Mouse (Mus musculus) embryonic stem cell, embryonic (primary cell): ENCODE measurements around the gene Nphs1.

ENCODE experiments used
- CTCF ChIA-PET, 4 experiments: fragments of 300-600 bp in 2 of 4; fragments of 350-600 bp in 2 of 4; sonication (Branson Sonifier 250); formaldehyde crosslinking; loops; one replicate each; lab custom pipeline; 2022; ENCODE audit warnings: inconsistent platforms in 2 of 4; lab: Charles Lee
- POLR2A ChIA-PET, 4 experiments: fragments of 300-600 bp in 2 of 4; fragments of 350-600 bp in 2 of 4; sonication (Branson Sonifier 250); formaldehyde crosslinking; loops; one replicate each; lab custom pipeline; 2022; ENCODE audit warnings: antibody characterized with exemption in 4 of 4, inconsistent platforms in 1 of 4; lab: Charles Lee

Gene Nphs1

GRCm38 (mm10) chr7:30457629-30458330, at the start of gene Nphs1, which contains the start of gene Kirrel2:
TSS of gene Nphs1 (plus strand) at chr7:30458315.
TSS of gene Kirrel2 (minus strand) at chr7:30457690.
- CTCF ChIA-PET, result interaction anchor here in 2 of 4 experiments (1.0 to 3.6 kb wide), 6 partner anchors 8 to 309 kb away, joined by 3 to 10 read pairs (median 4); no protein-coding TSS in a partner anchor
- POLR2A ChIA-PET, result interaction anchor here (0.5 to 5.8 kb wide), 14 partner anchors 8 to 168 kb away, joined by 3 to 51 read pairs (median 4); partner anchors contain the start of genes Aplp1 (in 3 of the 4), Cox6b1 (in 1 of the 4) and E130208F15Rik (in 1 of the 4)

GRCm38 (mm10) chr7:30408639-30409038, 49.5 kb upstream of the Nphs1 start:
- ChIA-PET POLR2A (interaction anchor here in 2 of 4 experiments (0.8 to 2.3 kb wide), 3 partner anchors 10 to 17 kb away, joined by 3 to 7 read pairs (median 4); no protein-coding TSS in a partner anchor), CTCF (interaction anchor here in 2 of 4 experiments (0.7 to 1.7 kb wide), 2 partner anchors 76 to 149 kb away, joined by 3 to 4 read pairs; no protein-coding TSS in a partner anchor)

GRCm38 (mm10) chr7:30409789-30410188, 48.3 kb upstream of the Nphs1 start:
- ChIA-PET CTCF (interaction anchor here in 3 of 4 experiments (0.7 to 1.1 kb wide), 3 partner anchors 46 to 78 kb away, joined by 3 read pairs; no protein-coding TSS in a partner anchor), POLR2A (interaction anchor here in 2 of 4 experiments (1.3 to 2.3 kb wide), 3 partner anchors 9 to 35 kb away, joined by 3 to 7 read pairs (median 3); no protein-coding TSS in a partner anchor)

GRCm38 (mm10) chr7:30411023-30411422, 47.1 kb upstream of the Nphs1 start:
- ChIA-PET CTCF (interaction anchor here in 1 of 4 experiments (1.2 kb wide), 1 partner anchor 380 kb away, joined by 3 read pairs; no protein-coding TSS in a partner anchor), POLR2A (interaction anchor here in 2 of 4 experiments (0.6 to 2.3 kb wide), 3 partner anchors 12 to 160 kb away, joined by 3 to 7 read pairs (median 3); no protein-coding TSS in a partner anchor)

- POLR2A ChIA-PET, result interaction anchor here in 2 of 4 experiments (0.6 to 1.3 kb wide), 3 partner anchors 12 to 67 kb away, joined by 3 read pairs; no protein-coding TSS in a partner anchor
- CTCF ChIA-PET, result interaction anchor here in 1 of 4 experiments (1.4 kb wide), 1 partner anchor 65 kb away, joined by 3 read pairs; no protein-coding TSS in a partner anchor
Measured at GRCm38 (mm10) chr7:30412735-30413147, 45.4 kb upstream of the Nphs1 start.

GRCm38 (mm10) chr7:30413596-30413995, 44.5 kb upstream of the Nphs1 start, which contains the start of gene Tyrobp:
TSS of gene Tyrobp (plus strand) at chr7:30413760.
- ChIA-PET POLR2A (interaction anchor here in 3 of 4 experiments (0.6 to 1.3 kb wide), 5 partner anchors 9 to 98 kb away, joined by 3 read pairs; no protein-coding TSS in a partner anchor), CTCF (interaction anchor here in 2 of 4 experiments (0.7 to 1.4 kb wide), 3 partner anchors 65 to 256 kb away, joined by 3 to 4 read pairs (median 3); no protein-coding TSS in a partner anchor)

- POLR2A ChIA-PET, result interaction anchor here in 1 of 4 experiments (1.5 kb wide), 1 partner anchor 8 kb away, joined by 3 read pairs; no protein-coding TSS in a partner anchor
Measured at GRCm38 (mm10) chr7:30417856-30418255, 40.3 kb upstream of the Nphs1 start.

GRCm38 (mm10) chr7:30419561-30420499, 38.3 kb upstream of the Nphs1 start, which contains the start of gene Hcst:
TSS of gene Hcst (minus strand) at chr7:30419854.
- ChIA-PET POLR2A (interaction anchor here in 2 of 4 experiments (0.8 to 4.5 kb wide), 2 partner anchors 15 to 84 kb away, joined by 3 to 23 read pairs; no protein-coding TSS in a partner anchor), CTCF (no interaction called here)

More at GRCm38 (mm10) chr7:30417856-30418255, 40.3 kb upstream of the Nphs1 start:
- CTCF ChIA-PET, result interaction anchor here (0.5 to 1.3 kb wide), 6 partner anchors 9 to 191 kb away, joined by 3 to 4 read pairs (median 3); no protein-coding TSS in a partner anchor

GRCm38 (mm10) chr7:30420673-30421072, 37.4 kb upstream of the Nphs1 start:
- ChIA-PET POLR2A (interaction anchor here in 2 of 4 experiments (0.8 to 4.5 kb wide), 4 partner anchors 13 to 85 kb away, joined by 3 to 23 read pairs (median 4); no protein-coding TSS in a partner anchor), CTCF (no interaction called here)

GRCm38 (mm10) chr7:30421175-30421889, 36.8 kb upstream of the Nphs1 start, which contains the start of gene Nfkbid:
TSS of gene Nfkbid (plus strand) at chr7:30421732.
- CTCF ChIA-PET, result interaction anchor here in 2 of 4 experiments (0.6 to 1.8 kb wide), 4 partner anchors 28 to 611 kb away, joined by 3 to 6 read pairs (median 4); no protein-coding TSS in a partner anchor
- POLR2A ChIA-PET, result interaction anchor here (0.5 to 4.5 kb wide), 21 partner anchors 12 to 296 kb away, joined by 3 to 23 read pairs (median 3); partner anchors contain the start of genes Wdr62 (in 3 of the 4), Thap8 (in 2 of the 4), Aplp1 (in 1 of the 4) and Gm49396 (in 1 of the 4)

GRCm38 (mm10) chr7:30421890-30422435, 36.2 kb upstream of the Nphs1 start:
- POLR2A ChIA-PET, result interaction anchor here in 3 of 4 experiments (0.5 to 4.5 kb wide), 22 partner anchors 8 to 296 kb away, joined by 3 to 23 read pairs (median 4); partner anchors contain the start of genes Wdr62 (in 3 of the 3), Thap8 (in 2 of the 3), Aplp1 (in 1 of the 3) and Gm49396 (in 1 of the 3)
- CTCF ChIA-PET, result interaction anchor here in 3 of 4 experiments (0.6 to 1.8 kb wide), 5 partner anchors 11 to 90 kb away, joined by 3 to 6 read pairs (median 4); no protein-coding TSS in a partner anchor

- CTCF ChIA-PET, result interaction anchor here in 3 of 4 experiments (0.6 to 1.8 kb wide), 4 partner anchors 10 to 90 kb away, joined by 3 to 6 read pairs (median 4); no protein-coding TSS in a partner anchor
- POLR2A ChIA-PET, result interaction anchor here in 3 of 4 experiments (0.7 to 4.5 kb wide), 12 partner anchors 9 to 295 kb away, joined by 3 to 23 read pairs (median 4); partner anchors contain the start of genes Gm49396 (in 1 of the 3), Psenen (in 1 of the 3), Thap8 (in 1 of the 3) and Tyrobp (in 1 of the 3)
Measured at GRCm38 (mm10) chr7:30422560-30422959, 35.6 kb upstream of the Nphs1 start.

GRCm38 (mm10) chr7:30423071-30423641, 35.0 kb upstream of the Nphs1 start:
- ChIA-PET POLR2A (interaction anchor here in 3 of 4 experiments (0.6 to 4.5 kb wide), 11 partner anchors 9 to 268 kb away, joined by 3 to 23 read pairs (median 3); partner anchors contain the start of genes Tyrobp (in 2 of the 3), Thap8 (in 1 of the 3) and Wdr62 (in 1 of the 3)), CTCF (interaction anchor here (0.5 to 1.8 kb wide), 8 partner anchors 10 to 91 kb away, joined by 3 to 9 read pairs (median 4); no protein-coding TSS in a partner anchor)

- POLR2A ChIA-PET, result no interaction called here
- CTCF ChIA-PET, result interaction anchor here in 1 of 4 experiments (0.8 kb wide), 1 partner anchor 26 kb away, joined by 7 read pairs; no protein-coding TSS in a partner anchor
Measured at GRCm38 (mm10) chr7:30429327-30429726, 28.8 kb upstream of the Nphs1 start.

GRCm38 (mm10) chr7:30430191-30430590, 27.9 kb upstream of the Nphs1 start:
- ChIA-PET POLR2A (interaction anchor here in 2 of 4 experiments (0.6 to 1.1 kb wide), 3 partner anchors 123 to 691 kb away, joined by 3 to 4 read pairs (median 3); no protein-coding TSS in a partner anchor), CTCF (interaction anchor here in 2 of 4 experiments (0.6 to 0.8 kb wide), 2 partner anchors 25 to 62 kb away, joined by 3 to 7 read pairs; no protein-coding TSS in a partner anchor)
